Mouse (Mus musculus) right cerebral cortex, adult 2 months (tissue): ENCODE data around the gene Fhit.

Experiments used
- DNase-seq, 2 experiments: peaks; one replicate each; pipeline ENCODE4 v3.0.0; 2021 to 2022; ENCODE audit warnings: low spot score in 2 of 2

Gene Fhit

GRCm38 (mm10) chr14:10710796-10711311 lies 451.0 kb downstream of the Fhit start:
- no peak for DNase-seq

DNA sequence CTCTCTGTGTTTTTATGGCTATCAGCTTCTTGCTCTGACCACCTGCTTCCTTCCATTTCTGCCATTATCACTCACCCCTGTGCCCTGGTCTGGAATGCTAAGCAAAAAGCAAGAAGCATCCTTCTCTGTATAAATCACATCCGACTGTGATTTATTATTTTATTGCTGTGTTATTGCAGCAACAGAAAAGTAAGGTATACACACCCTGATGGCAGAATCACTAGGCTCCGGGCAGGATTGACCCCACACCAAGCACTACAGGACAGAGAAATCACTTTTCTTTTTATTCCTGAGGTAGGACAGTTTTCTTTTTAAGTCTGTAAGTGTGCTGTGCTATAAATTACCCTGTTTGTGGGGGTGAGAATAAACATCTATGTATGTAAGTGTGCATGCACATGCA lies 460.1 kb downstream of the Fhit start:
- DNase-seq = no peak

- peak; percentile 8 to 17 for DNase-seq
These were observed 481.8 kb downstream of the Fhit start for GRCm38 (mm10) chr14:10680041-10680440.

GRCm38 (mm10) chr14:10679638-10680037 lies 482.2 kb downstream of the Fhit start:
- no peak for DNase-seq

DNA sequence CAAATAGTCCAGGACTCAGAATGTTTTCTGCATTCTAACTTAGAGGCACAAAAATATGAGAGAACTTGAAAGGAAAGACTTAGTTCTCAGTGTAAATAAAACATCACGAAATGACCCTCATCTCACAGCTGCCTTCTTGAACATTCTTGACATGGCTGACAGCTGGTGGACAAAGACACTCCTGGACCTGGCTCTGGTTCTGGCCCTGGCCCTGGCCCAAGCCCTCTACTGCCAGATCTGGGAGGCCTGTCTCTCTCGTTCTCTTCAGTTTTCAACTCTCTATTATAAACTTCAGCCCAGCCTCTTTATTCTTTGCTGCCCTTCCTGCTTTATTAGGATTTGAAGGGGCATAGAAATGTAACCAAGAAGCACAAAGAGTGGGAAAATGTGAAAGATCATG lies 484.2 kb downstream of the Fhit start:
- DNase-seq = no peak

GRCm38 (mm10) chr14:10660247-10660646 lies 501.6 kb downstream of the Fhit start:
- no peak for DNase-seq

DNA sequence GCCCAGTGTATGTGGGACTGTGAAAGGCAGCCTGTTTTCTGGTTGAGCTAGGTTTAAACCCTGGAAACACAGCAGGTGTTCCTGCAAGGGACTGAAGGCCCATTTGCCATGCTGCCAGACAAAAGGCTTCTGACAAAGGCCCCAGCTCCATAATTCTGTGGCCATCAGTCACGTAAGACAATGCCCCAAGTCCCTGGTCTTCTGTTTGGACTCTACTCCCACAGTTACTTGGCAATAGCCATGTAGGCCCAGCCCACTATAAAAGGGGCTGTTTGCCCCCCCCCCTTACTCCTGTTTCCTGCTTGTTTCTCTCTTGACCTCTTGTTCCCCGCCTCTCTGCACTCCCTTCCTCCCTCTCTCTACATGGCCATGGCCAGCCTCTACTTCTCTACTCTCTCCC lies 502.5 kb downstream of the Fhit start:
- DNase-seq = no peak

DNA sequence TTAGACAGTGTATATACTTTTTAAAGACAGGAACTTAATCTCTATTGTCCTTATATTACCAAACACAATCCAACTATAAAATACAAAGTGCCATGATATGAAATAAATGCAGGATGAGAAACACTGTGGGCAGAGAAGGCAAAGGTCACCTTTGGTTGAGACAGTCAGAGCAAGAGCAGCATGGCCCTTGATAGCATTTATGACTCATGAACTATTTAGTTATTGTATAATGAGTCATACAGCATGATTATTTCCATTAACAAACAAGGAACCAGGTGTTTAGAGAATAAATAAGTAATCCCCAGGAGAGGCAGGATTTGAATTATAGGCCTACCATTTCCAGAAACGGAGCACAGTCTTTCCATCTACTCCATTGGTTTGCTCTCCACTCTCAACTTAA lies 503.6 kb downstream of the Fhit start:
- DNase-seq = no peak

GRCm38 (mm10) chr14:10657364-10657763 lies 504.5 kb downstream of the Fhit start:
- DNase-seq = no peak

DNA sequence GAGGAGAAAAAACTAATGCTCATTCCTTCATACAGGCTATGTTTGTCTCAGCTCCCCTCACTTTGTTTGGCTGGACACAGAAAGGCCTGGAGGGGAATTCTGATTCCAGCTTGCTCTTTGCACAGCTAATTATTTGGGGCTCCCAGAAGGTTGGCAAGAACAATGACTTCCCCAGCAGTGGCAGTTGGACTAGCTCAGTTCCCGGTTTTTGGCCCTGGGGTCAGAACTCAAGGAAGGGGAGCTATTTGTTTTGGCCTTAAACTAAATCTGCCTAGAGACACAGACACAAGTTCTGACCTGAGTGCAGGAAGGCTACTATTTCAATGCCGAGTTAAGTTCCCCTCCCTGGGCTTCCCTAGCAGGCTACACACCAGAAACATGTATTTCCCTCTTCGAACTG lies 506.0 kb downstream of the Fhit start:
- no peak for DNase-seq

DNA sequence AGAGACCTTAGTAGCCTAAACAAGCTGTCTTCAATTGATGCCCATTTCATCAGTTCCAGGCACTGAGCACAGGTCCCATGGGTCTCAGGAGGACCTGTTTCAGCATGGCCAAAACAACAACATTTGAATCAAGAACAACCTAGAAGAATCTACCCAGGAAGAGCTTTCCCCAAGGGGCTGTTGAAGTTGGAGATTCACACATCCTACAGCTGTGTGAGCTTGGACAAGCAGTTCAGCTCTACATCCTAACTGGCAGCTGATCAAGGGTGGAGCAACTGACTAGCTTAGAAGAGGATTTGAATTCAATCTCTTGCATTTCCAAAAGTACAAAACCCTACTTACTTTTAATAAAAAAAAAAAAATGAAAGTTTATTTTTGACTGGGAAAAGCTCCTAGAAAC lies 514.0 kb downstream of the Fhit start:
- no peak for DNase-seq

DNA sequence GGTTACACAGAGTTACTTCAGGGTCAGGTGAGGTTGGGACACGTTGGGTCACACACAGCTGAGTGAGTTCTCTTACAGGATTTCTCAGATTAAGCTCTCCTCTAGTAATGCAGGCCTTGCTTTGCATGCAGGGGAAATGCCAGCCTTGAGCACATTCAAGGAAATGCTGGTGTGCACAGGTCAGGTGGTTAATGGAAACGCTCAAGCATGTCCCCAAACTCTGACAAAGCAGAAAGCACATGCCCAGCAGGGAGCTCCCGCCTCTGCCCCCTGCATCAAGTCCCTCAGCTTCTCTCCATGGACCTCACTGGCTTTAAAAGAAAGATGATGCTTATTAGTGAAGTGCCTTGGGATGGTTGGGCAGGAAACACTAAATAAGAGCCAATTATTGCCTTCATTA lies 530.1 kb downstream of the Fhit start:
- no peak for DNase-seq

GRCm38 (mm10) chr14:10630831-10631360 lies 530.9 kb downstream of the Fhit start:
- DNase-seq = peak; percentile 22 to 40

GRCm38 (mm10) chr14:10593467-10593866 lies 568.4 kb downstream of the Fhit start:
- no peak for DNase-seq

DNA sequence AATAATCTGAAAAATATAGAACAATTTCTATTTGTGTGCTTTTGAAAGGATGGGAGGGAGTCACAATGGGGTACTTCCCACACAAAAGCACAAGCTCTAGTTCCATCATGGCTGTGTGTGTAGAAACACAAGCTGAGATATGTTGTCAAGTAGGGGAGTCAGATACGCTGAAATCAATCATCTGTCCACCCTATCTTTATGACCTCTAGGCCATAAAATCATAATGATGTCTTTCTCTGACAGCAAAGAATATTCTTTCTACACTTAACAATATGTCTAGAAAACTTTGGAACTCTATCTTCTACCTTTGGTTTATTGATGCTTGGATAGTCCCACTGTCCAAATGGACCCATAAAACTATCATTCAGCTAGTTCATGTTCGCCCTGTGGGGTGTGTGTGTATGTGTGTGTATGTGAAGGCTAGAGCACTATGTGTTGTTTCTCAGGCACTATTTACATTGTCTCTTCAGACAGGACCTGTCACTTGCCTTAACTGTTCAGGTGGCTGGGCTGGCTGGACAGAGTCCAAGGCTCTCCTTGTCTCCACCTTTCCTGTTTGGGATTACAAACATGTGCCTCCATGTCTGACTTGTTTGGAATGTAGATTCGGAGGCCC lies 592.8 kb downstream of the Fhit start:
- no peak for DNase-seq

- DNase-seq = no peak
These were observed 594.1 kb downstream of the Fhit start for GRCm38 (mm10) chr14:10567771-10568170.

DNA sequence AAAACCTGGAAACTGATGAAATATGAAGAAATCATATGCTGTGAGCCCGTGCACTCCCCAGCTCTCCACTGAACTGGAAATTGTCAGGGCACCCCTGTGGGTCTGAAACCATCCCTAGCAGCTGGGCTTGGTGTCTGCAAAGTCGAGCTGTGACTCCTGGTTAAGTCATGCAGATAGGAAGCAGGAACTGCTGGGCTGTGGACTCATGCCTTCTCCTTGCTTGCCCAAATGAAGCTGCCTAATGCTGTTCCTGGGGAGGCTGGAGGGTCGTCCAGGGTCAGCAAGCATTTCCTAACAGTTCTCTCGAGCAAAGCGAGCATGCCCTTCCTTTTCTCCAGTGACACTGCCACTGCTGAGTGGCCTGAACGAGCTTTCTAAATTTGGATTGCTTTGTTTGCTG lies 607.1 kb downstream of the Fhit start:
- DNase-seq = no peak

DNA sequence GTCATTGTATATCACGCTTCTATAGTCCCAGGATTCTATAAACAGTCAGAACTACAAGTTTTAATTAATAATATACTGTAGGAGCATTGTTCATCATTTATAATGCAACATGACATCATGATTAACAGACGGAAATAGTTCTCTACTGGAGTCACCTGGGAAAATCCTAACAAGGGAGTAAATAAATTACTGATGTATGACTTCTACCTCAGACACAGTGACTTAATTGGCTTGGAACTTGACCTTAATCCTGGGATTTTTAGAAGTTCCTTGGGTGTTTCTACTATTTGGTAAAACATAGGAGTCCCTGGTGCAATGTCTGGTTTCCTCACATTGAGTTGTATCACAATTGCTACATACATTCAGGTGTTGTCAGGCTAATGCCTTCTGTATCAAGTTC lies 613.2 kb downstream of the Fhit start:
- DNase-seq = no peak

GRCm38 (mm10) chr14:10545916-10546315 lies 615.9 kb downstream of the Fhit start:
- no peak for DNase-seq

DNA sequence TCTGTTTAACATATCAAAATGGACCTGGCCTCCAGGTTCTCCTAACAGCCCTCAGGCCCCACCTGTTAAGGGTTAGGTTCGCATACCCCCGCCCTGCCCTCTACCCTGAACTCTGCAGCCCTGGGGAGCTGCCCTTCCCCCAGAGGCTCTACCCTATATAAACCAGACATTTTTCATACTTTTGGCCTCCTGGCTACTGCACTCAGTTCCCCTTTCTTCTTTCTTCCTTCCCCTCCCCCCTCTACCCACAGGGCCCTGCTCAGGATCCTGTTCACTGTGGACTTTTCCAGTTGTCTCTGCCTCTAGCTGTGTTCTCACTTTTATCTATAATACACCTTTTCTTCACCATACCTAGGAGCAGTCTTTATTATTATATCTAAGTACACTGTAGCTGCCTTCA lies 627.0 kb downstream of the Fhit start:
- DNase-seq = no peak

DNA sequence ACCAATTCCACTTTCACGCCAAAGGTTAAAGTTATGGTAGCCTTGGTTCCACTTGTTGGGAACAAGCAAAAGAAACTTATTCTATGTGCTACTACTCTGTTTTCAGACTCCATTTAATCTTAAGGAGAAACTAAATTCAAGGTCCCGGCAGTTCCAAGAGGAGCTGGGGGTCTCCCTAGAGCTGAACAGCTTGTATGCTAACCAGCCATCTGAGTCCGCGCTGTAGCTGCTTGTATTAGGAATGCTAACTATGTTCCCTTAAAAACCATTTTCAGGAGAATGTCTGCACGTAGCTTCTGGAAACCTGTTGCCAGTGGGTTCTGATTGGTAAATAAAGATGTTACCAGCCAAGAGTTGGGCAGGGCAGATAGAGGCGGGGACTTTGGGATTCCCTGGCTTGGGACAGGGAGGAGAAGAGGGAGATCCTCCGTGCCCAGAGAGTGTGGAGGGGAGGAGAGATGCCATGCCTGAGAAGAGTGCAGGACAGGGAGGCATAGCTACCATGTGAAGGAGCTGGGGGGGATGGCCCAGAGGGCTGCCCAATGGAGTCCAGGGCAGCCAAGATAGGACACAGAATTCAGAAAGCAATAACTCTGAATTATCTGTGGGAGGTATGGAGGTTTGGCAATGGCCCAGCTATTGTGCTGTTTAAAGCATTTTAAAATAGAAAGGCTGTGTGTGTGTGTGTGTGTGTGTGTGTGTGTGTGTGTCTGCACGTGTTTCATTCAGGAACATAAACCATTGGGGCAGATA lies 629.9 kb downstream of the Fhit start:
- no peak for DNase-seq

DNA sequence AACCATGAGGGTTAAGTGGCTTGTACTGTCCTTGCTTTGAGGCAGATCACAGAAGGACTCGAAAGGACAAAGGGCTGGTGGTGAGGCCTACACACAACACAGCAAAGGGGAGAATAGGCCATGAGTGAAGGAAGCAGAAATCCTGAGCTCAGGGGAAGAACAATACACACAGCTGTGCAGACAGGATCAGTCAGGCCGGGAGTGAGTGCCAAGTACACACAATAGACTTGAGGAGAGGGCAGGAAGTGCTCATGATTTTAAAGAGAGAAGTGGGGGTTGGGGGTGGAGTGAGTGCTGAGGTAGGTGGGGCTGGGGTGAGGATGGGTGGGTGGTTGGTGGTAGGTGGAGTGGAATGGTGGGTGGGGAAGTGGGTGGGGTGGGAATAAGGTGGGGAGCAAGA lies 635.0 kb downstream of the Fhit start:
- no peak for DNase-seq

GRCm38 (mm10) chr14:10525786-10526185 lies 636.0 kb downstream of the Fhit start:
- DNase-seq = no peak
